17 mouse cellular contexts compared by ENCODE assay signal in genomic region chr9:75522217-75522616, GRCm38 (mm10). TPM values are rescaled to one million over a fixed set of nuclear protein-coding genes. Genes with fewer than 3 reads are reported as not detected.
DNase-seq lines count a peak whose midpoint lies in the region; ATAC-seq and TF ChIP-seq lines count a peak whose summit lies in the region.
"Had no signal": no experiment of that assay in that cellular context is flagged by ENCODE, and none has a peak within 500 bp of the region (broad histone marks: within the 10 kb centered on the region; RNA-seq: fewer than 3 reads in every experiment).

No protein-coding gene starts in this region.

- no peak overlapping the region for H3K4me3 ChIP-seq in lung, postnatal 0 days (ENCODE audit: low read depth, low read length)
- no peak overlapping the region for H3K4me3 ChIP-seq in stomach, embryonic 16.5 days (replicated peaks; ENCODE audit: low read length)
- H3K4me3 ChIP-seq: embryonic facial prominence, embryonic 12.5 days; embryonic facial prominence, embryonic 15.5 days; erythroblast, embryonic 14.5 days; forebrain, embryonic 13.5 days; hindbrain, embryonic 10.5 days; hindbrain, embryonic 13.5 days; intestine, embryonic 15.5 days had no signal

- H3K4me2 ChIP-seq in lung, postnatal 0 days (replicated peaks; ENCODE audit: low read depth, low read length): no peak overlapping the region
- no peak overlapping the region for H3K4me2 ChIP-seq in stomach, embryonic 16.5 days (ENCODE audit: low read depth, low read length)
- H3K4me2 ChIP-seq: embryonic facial prominence, embryonic 12.5 days; embryonic facial prominence, embryonic 15.5 days; forebrain, embryonic 13.5 days; heart, embryonic 11.5 days; hindbrain, embryonic 13.5 days; intestine, embryonic 15.5 days had no signal

- WGBS in lung, postnatal 0 days: 57% methylated on average over 2 of the region's 2 CpGs
- WGBS in stomach, embryonic 16.5 days: 61% methylated on average over 2 of the region's 2 CpGs

- no peaks in the 10 kb centered on the region for H3K4me1 ChIP-seq in lung, postnatal 0 days (ENCODE audit: insufficient read depth, low read depth, low read length)
- H3K4me1 ChIP-seq in stomach, embryonic 16.5 days (ENCODE audit: control insufficient read depth, insufficient read depth, low read length): no peaks in the 10 kb centered on the region
- H3K4me1 ChIP-seq: embryonic facial prominence, embryonic 12.5 days; embryonic facial prominence, embryonic 15.5 days; hindbrain, embryonic 13.5 days; intestine, embryonic 15.5 days had no signal

- no peaks in the 10 kb centered on the region for H3K27me3 ChIP-seq in lung, postnatal 0 days (replicated peaks; ENCODE audit: insufficient read depth, low read length)
- H3K27me3 ChIP-seq in stomach, embryonic 16.5 days (ENCODE audit: control insufficient read depth, insufficient read depth, low read length): no peaks in the 10 kb centered on the region
- H3K27me3 ChIP-seq: embryonic facial prominence, embryonic 12.5 days; embryonic facial prominence, embryonic 15.5 days; forebrain, embryonic 13.5 days; hindbrain, embryonic 13.5 days; intestine, embryonic 15.5 days; Patski had no signal

- H3K9ac ChIP-seq in lung, postnatal 0 days (replicated peaks; ENCODE audit: low read depth): no peak overlapping the region
- H3K9ac ChIP-seq in stomach, embryonic 16.5 days (ENCODE audit: low read length): no peak overlapping the region
- H3K9ac ChIP-seq: embryonic facial prominence, embryonic 12.5 days; embryonic facial prominence, embryonic 15.5 days; forebrain, embryonic 13.5 days; hindbrain, embryonic 13.5 days; intestine, embryonic 15.5 days had no signal

- no peak for TF ChIP-seq EP300 in lung, postnatal 0 days (IDR thresholded peaks at IDR 0.05)

- H3K36me3 ChIP-seq in lung, postnatal 0 days (ENCODE audit: insufficient read depth, low read length): peaks cover 15% of the 10 kb centered on the region; the same call in 1 of the 2 replicates
- H3K36me3 ChIP-seq in stomach, embryonic 16.5 days (ENCODE audit: control insufficient read depth, insufficient read depth, low read length): 0 out of 2 replicates have a peak, but pooled peaks cover 3% of the 10 kb centered on the region
- H3K36me3 ChIP-seq: embryonic facial prominence, embryonic 12.5 days had no signal

- DNase-seq in heart, adult 11 months: peak; percentile 58
- no peak for DNase-seq in heart, adult 9 months (ENCODE audit: low spot score in 2 of 2)
- DNase-seq in lung, postnatal 0 days (ENCODE audit: low spot score): peak; percentile 50
- DNase-seq in lung, postnatal 10 days: no peak
- DNase-seq in NIH3T3 (ENCODE audit: low read depth): peak; percentile 18
- DNase-seq in thymus, postnatal 4 days: no peak
- no peak for DNase-seq in urinary bladder, postnatal 4 days (ENCODE audit: low spot score in 2 of 2)

- no peaks in the 10 kb centered on the region for H3K9me3 ChIP-seq in lung, postnatal 0 days (ENCODE audit: low read length)
- H3K9me3 ChIP-seq in stomach, embryonic 16.5 days (replicated peaks; ENCODE audit: control insufficient read depth, low read length): no peaks in the 10 kb centered on the region
- H3K9me3 ChIP-seq: embryonic facial prominence, embryonic 12.5 days; embryonic facial prominence, embryonic 15.5 days; forebrain, embryonic 13.5 days; hindbrain, embryonic 10.5 days; hindbrain, embryonic 13.5 days; intestine, embryonic 15.5 days had no signal

- peak overlapping the region; percentile 32; the same call in 1 of the 2 replicates for H3K27ac ChIP-seq in lung, postnatal 0 days (ENCODE audit: low read length)
- H3K27ac ChIP-seq in stomach, embryonic 16.5 days (ENCODE audit: low read length): 0 out of 2 replicates have a peak overlapping the region, but pooled peaks have one; percentile 36
- H3K27ac ChIP-seq: embryonic facial prominence, embryonic 12.5 days; embryonic facial prominence, embryonic 15.5 days; forebrain, embryonic 13.5 days; hindbrain, embryonic 10.5 days; hindbrain, embryonic 13.5 days; intestine, embryonic 15.5 days had no signal

- ATAC-seq in lung, postnatal 0 days: no peak; the same call in 1 of the 2 replicates
- no peak for ATAC-seq in stomach, embryonic 16.5 days (ENCODE audit: insufficient read depth, low FRiP score)
- ATAC-seq: forebrain, embryonic 13.5 days; intestine, embryonic 15.5 days had no signal

- no peak; the same call in 1 of the 2 replicates for TF ChIP-seq CTCF in lung, postnatal 0 days (IDR thresholded peaks at IDR 0.05)

RNA-seq across cellular contexts. Expression of gene Tmod3, which starts 37.2 kb away (rescaled TPM):
- 183 and 213 TPM in 2 replicates for polyA plus RNA-seq in lung, postnatal 0 days (2015; fragmentation: Nextera tagmentation; extraction: Ambion mirVana)
- 159 and 182 TPM in 2 replicates for polyA plus RNA-seq in stomach, embryonic 16.5 days (2015; fragmentation: Nextera tagmentation; extraction: Ambion mirVana)

Comparison
In these comparisons a context has a peak if more than half of its experiments do, and no peak if none do; other contexts are left out.
1. DNase-seq: peak in heart, adult 11 months (single experiment), lung, postnatal 0 days (single experiment) and NIH3T3 (single experiment); none in heart, adult 9 months (0 of 2), lung, postnatal 10 days (single experiment), thymus, postnatal 4 days (single experiment) and urinary bladder, postnatal 4 days (0 of 2).